Mouse (Mus musculus): ENCODE measurements around the gene Myo5a.
"Not testable (repeated sequence)": the region's sequence is repeated elsewhere in the genome, so short reads cannot be mapped to it uniquely, and the experiment has no call there.

Gene Myo5a

DNA sequence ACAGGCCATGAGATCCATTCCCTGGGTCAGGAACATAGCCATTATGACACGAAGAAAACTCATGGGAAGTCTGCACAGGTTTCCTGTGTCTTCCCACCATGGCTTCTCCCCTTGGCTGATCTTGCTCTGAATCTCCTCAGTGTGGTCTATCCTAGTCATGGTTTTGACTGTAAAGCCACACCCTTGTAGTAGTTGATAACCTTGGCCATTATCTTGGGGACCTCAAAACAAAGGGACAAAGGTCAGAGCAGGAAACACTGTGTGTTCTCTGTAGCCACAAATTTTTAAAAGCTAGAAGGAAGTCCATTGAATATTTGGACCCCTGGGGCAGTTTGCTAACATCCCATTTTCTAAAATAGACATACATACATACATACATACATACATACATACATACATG is 177.5 kb downstream of the Myo5a start:
- DNase-seq (ENCODE audit: low read depth, low spot score): no peak

DNA sequence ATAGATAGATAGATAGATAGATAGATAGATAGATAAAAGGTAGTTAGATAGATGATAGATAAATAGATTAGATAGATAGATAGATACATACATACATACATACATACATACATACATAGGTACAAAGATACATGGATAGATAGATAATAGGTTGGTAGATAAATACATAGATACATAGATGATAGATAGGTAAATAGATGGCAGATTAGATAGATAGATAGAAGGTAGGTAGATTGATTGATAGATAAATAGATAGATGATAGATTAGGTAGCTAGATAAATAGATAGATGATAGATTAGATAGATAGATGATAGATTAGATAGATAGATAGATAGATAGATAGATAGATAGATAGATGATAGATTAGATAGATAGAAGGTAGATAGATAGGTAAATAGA is 178.1 kb downstream of the Myo5a start:
- no peak for DNase-seq (ENCODE audit: low read depth, low spot score)

DNA sequence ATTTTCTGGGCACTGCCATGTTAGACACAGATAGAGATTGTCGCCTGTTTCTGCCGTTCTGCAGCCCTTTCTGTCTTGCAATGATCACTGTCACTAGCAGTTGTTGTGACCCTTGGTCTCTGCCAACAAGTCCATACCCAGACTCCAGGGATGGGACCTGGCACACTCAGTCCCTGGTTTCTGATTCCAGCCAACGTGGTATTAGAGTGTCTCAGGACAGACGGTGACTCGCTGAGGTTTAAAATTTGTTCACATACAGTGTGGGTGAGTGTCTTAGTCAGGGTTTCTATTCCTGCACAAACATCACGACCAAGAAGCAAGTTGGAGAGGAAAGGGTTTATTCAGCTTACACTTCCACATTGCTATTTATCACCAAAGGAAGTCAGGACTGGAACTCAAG is 182.3 kb downstream of the Myo5a start:
- DNase-seq (ENCODE audit: low read depth, low spot score): not testable (repeated sequence)

DNA sequence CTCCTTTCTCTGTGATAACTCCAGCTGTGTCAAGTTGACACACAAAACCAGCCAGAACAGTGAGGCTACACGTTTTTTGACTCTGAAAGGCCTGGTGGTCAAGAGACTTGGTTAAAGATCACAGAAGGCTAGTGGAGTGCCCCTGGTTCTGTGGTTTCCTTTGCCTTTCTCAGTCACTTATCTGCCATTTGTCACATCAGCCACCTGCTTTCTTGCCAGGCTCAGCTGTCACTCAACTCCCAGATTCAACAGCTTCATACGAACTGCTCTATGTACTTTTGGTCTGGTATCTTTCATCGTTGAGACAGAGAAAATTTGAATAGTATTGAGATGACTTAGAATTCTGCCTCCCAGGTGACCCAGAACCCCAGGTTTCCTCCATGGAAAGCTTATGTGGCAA is 183.0 kb downstream of the Myo5a start:
- DNase-seq (ENCODE audit: low read depth, low spot score): no peak

DNA sequence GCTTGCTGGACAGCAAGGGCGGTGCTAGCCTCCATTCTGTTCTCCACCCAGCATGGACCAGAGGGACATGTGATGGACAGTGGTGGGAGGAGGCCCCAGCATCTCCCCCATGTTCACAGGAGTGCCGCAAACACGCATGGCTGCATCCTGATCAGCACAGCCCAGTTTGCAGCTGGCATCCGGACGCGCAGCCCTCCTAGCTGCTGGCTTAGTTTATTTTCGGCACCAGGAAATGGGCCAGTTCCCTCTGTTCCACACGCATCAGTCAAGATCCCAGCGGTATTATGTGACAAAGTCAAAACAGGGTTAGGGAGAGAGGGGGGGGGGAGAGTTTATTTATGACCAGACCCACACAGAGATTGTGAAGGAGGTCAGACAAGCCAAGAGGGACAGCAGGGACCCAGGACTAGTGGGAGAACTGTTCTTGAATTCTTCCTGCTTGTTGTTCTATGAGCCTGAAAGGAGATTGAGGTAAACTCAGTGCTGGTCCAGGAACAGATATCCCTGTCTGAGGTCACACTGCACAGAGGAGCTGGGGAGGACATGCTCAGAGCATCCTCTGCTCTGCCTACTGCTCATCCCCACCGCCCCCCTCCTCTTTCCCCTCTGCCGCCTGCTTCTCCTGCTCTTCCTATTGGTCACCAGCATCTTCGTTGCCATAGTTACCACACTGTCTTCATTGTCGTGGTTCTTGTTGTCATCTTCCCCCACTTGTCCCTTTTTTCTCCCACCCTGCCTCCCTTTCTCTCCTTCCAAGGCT is 183.6 kb downstream of the Myo5a start:
- DNase-seq (ENCODE audit: low read depth, low spot score): no peak

DNA sequence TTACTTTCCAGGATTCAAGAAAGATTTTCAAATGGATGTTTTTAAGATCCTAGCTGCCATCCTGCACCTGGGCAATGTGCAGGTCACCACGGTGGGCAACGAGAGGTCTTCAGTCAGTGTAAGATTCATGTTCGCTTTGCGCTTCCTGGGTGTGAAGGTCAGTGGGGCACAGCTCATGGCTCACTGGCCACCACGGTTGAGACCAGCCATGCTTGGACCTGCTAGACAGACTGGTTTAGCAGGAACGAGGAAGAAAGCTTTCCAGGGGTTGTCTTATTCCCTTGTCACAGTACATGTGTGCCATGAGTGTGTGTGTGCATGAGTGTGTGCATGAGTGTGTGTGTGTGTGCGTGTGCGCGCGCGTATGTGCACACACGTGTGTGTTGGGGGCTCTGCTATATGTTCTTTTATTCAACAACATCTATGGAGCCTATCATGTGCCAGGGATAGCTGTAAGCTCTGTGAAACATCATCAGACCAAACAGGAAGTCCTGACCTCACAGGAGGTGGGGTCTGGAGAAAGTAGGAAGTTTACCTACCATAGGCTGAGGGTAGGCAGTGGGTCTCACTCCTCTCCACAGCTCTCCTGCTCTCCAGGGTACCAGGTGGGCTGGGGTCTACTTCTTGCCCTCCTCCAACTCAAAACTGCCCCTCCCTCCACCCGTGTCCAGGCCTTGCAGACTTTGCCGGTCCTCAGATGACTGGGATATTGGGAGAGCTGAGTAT is 185.2 kb downstream of the Myo5a start:
- DNase-seq (ENCODE audit: low read depth, low spot score): no peak

DNA sequence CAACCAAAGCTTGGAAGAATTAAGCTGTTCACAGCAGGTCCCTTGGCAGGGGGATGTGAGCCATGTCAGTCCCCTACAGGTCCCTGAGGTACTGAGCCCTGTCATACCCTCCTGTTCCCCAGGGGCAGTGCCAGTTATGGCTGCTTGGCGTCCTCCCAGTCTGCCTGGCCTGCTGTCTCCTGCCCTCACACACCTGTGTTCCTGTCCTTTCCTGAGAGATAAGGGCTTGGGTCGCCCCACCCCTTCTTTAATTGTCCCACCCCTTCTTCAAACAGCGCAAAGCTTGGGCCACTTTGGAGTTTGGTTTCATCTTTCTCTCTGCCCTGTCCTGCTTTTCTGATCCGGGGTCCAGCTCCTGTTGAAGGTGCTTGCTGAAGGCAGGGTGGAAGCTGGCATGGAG is 188.0 kb downstream of the Myo5a start:
- no peak for DNase-seq (ENCODE audit: low read depth, low spot score)

DNA sequence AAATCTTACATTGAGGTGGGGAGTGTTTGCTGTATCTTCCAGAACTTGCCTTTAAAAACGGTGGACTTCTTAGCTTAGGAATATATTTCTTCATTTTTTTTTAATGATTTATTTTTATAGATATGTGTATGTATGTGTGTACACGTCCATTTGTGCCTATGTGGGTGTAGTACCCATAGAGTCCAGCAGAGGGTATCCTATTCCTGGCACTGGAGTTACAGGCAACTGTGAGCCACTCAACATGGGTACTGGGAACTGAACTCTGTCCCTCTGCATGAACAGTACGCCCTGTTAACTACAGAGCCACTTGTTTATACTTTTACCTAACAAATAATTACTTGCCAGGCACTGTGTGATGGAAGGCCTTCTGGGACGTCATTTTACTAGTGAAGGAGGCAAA is 188.8 kb downstream of the Myo5a start:
- no peak for DNase-seq (ENCODE audit: low read depth, low spot score)

DNA sequence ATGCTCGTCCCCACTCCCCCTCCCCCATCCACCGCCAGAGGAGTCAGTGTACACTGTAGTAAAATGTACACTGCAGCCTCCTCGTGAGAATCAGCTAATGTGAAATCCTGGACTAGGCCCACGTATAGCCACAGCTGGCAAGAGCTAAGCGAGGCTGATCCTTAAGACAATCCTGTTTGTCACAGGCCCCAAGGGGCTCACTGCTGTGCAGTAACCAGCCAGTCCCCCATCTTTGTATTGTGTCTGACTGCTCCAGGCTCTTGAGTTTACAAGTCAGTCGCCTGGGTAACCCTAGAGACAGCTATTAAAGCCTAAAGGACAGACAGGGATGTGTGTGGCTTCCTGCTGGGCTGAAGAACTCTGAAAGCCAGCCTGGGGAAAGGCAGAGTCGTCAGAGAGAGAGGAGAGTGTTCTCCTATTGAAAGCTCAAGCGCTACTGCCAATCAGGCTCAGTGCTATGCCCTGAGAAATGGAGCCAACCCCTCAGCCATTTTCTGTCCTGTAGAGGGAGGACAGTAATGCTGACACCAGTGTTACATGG is 190.6 kb downstream of the Myo5a start:
- no peak for DNase-seq (ENCODE audit: low read depth, low spot score)

DNA sequence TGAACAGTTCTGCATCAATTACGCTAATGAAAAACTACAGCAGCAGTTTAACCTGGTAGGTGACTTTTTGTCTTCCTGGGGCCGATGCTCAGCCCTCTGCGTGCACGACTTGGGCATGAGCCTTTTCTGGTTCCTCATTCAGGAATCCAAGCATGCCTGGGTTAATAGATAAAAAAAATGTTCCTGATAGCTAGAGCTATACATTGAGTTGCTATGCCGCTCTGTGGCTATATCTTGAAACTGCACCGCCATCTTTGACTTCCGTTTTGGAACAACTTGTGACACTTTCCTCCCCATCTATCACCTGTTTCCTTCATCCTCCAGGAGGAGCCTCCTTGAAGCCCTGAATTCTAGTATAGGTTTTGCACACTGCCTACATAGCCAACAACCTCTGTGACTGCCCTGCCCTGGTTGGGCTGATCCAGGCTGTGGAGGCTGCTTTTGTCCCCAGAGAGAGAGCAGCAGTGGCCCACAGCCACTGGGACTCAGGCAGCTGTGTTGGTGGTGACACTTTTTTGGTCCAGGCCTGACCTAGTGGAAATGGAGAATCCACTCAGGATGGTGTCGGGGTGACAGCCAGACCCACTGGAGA is 191.5 kb downstream of the Myo5a start:
- no peak for DNase-seq (ENCODE audit: low read depth, low spot score)

DNA sequence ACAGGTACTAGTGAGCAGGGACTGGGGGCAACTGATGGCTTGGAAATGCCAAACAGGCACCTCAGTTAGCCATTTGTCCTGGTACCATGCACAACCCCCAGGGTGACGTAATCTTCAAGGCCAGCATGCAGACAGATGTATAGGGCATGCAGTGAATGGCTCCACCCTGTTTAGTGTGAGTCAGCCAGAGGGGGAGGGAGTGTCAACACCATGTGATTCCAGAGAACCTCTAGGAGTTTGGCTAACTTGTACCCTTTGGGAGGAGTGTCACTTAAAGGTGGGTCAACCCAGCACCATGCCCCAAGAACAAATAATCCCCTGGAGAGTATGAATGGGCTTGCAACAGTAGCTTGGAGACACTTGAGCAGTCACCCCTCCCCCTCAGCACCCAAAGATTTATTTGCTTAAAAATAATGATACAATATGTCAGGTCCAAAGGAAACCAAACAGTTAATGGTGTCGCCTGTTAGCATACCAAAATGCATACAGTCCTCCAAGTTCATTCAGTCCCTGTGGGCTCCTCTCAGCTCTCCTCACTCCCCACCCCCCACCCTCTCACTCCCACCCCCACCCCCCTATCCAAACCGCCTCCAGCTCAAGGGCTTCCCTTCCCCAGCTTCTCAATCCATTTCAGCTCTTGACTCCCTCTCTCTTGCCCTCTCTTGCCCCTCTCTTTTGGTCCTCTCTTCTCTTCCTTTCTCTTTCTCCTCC is 193.3 kb downstream of the Myo5a start:
- DNase-seq (ENCODE audit: low read depth, low spot score): no peak

DNA sequence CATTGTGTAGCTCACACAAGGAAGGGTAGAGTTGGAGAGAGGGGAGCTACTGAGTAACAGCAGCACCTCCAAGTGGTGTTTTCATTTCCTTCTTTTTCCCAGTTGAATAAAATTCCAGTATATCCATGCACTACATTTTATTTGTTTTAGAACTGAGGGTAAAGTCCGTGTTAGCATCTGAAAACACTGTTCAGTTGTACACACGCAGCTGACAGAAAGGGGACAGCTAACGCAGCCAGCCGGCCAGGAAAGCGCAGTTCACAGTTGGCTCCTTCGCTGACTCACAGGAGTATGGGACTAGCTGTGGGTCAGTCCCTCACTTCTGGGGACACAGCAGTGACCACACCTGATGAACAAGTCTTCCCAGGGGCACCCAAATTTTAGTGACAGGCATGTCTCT is 196.3 kb downstream of the Myo5a start:
- no peak for DNase-seq (ENCODE audit: low read depth, low spot score)

DNA sequence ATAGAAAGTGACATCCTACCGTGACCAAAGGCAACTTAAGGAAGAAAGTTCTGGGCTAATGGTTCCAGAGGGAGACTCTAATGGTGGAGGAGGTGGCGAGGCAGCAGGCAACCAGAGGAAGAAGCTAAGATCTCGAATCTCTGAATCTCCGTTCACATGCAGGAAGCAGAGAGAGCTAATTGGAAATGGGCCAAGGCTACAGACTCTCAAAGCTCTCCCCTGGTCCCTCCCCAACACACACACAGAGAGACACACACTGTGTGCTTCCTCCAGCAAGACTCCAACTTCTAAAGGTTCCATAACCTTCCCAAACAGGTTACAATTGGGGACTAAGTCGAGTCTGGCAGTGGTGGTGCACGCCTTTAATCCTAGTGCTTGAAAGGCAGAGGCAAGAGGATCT is 199.6 kb downstream of the Myo5a start:
- DNase-seq (ENCODE audit: low read depth, low spot score): no peak

DNA sequence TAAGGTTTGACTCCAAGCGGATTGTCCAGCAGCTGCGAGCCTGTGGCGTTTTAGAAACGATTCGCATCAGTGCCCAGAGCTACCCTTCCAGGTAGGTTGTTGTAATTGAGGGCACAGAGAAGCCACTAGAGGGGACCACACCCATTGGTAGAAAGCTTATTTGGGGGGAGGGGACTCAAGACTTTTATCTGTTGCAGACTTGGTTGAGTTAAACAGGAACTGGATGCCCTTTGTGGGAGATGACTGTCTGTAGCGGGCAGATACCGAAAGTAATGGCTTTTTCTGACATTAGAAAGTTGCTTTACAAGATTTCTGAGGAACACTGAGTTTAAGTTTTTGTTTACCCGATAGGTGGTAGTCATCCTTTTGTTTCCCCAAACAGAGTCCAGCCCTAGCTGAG is 200.7 kb downstream of the Myo5a start:
- DNase-seq (ENCODE audit: low read depth, low spot score): no peak

All from forelimb bud, embryonic 11.5 days (tissue).